Mouse (Mus musculus): ENCODE results near the gene Lbhd2.

DNA sequence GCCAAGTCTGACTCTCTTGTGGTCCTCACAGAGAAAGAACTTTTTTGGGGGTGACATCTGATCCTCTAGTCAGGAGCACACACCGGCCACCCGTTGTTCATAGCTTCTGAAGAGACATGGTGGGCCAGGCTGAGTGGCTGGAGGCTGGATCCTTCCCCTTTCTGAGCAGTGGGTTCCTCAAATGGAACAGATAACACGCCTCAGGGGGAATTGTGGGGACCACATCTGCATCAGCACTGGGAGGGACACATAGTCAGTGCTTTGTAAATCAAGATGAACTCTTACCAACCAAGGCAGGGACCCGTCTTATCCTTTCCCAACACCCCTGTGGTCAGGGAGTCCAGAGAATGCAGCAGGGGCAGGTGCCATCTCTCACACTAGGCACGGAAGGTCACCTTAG, 13.3 kb downstream of the Lbhd2 start:
- TF ChIP-seq GATA2 (IDR thresholded peaks at IDR 0.05; ENCODE audit: borderline replicate concordance, low read depth, low read length) (no peak), CTCF (IDR thresholded peaks at IDR 0.05; ENCODE audit: low read depth, low read length) (no peak), GATA1 (IDR thresholded peaks at IDR 0.05; ENCODE audit: borderline replicate concordance, low read length) (no peak), TAL1 (conservative IDR thresholded peaks at IDR 0.05; ENCODE audit: low read depth, low read length) (no peak)
